Mouse (Mus musculus): ENCODE results near the gene Olfr247.
"Not testable (repeated sequence)": the region's sequence is repeated elsewhere in the genome, so short reads cannot be mapped to it uniquely, and the experiment has no call there.

DNA sequence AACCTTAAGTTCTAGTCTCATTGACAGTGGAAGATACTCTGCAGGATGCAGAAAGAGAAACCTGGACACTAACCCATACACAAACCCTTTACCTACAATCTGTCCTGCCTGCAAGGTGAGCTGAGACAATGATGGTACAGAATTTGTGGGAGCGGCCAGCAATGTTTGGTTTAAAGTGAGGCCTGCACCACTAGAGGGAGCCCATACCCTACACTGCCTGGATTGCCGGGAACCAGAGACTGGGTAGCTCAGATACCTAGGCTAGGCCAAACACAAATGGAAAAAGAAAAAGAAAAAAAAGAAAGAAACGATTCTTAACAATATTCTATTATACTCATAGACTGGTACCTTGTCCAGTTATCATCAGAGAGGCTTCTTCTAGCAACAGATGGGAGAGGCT, 2.9 kb downstream of the Olfr247 start:
- not testable (repeated sequence) for TF ChIP-seq CTCF (IDR thresholded peaks at IDR 0.05; ENCODE audit: borderline replicate concordance, insufficient read depth, low read depth, low read length); POLR2A (IDR thresholded peaks at IDR 0.05; ENCODE audit: borderline replicate concordance, insufficient read depth, low read length)
